In genomic region chr11:57934391-57934850, GRCm38 (mm10) we compare ENCODE assay signal across 8 mouse cellular contexts.
DNase-seq lines count a peak whose midpoint lies in the region; ATAC-seq lines count a peak whose summit lies in the region.

No protein-coding gene starts in this region.

- DNase-seq in NIH3T3 (ENCODE audit: low read depth): peak; percentile 90
- DNase-seq in cerebellum, postnatal 25 days: peak; percentile 88 to 92
- peak; percentile 89 to 90 for DNase-seq in frontal cortex, postnatal 36 days (ENCODE audit: low spot score in 2 of 2)
- DNase-seq in layer of hippocampus, postnatal 36 days: peak; percentile 84 to 85
- peak; percentile 88 for DNase-seq in lung, postnatal 36 days
- peak; percentile 86 for DNase-seq in retina, postnatal 1 day
- peak; percentile 95 for DNase-seq in thymus, postnatal 4 days

- peak overlapping the region; percentile 53 for H3K4me2 ChIP-seq in hindbrain, embryonic 15.5 days

- H3K36me3 ChIP-seq in hindbrain, embryonic 15.5 days: no peaks in the 10 kb centered on the region

- H3K27me3 ChIP-seq in hindbrain, embryonic 15.5 days: no peaks in the 10 kb centered on the region

- no peaks in the 10 kb centered on the region for H3K9me3 ChIP-seq in hindbrain, embryonic 15.5 days

- peak; percentile 27; the same call in 1 of the 2 replicates for ATAC-seq in hindbrain, embryonic 15.5 days (ENCODE audit: low FRiP score, low read depth)

- H3K27ac ChIP-seq in hindbrain, embryonic 15.5 days (replicated peaks): no peak overlapping the region

- H3K4me1 ChIP-seq in hindbrain, embryonic 15.5 days (replicated peaks): peaks cover 4% of the 10 kb centered on the region

- peak overlapping the region; percentile 16; the same call in 1 of the 2 replicates for H3K4me3 ChIP-seq in hindbrain, embryonic 15.5 days

- WGBS in hindbrain, embryonic 15.5 days: 11% methylated on average over 13 of the region's 13 CpGs

- peak overlapping the region; percentile 32; the same call in 1 of the 2 replicates for H3K9ac ChIP-seq in hindbrain, embryonic 15.5 days
